Mouse (Mus musculus) right cerebral cortex, postnatal 14 days (tissue): ENCODE data around the gene D630039A03Rik.
A peak's percentile ranks its signal among the peaks of the same experiment; 100 is the strongest.
"Not testable (repeated sequence)": the region's sequence is repeated elsewhere in the genome, so short reads cannot be mapped to it uniquely, and the experiment has no call there.

Source experiments
- DNase-seq: peaks from one replicate; pipeline ENCODE4 v3.0.0; 2022

The D630039A03Rik gene

DNA sequence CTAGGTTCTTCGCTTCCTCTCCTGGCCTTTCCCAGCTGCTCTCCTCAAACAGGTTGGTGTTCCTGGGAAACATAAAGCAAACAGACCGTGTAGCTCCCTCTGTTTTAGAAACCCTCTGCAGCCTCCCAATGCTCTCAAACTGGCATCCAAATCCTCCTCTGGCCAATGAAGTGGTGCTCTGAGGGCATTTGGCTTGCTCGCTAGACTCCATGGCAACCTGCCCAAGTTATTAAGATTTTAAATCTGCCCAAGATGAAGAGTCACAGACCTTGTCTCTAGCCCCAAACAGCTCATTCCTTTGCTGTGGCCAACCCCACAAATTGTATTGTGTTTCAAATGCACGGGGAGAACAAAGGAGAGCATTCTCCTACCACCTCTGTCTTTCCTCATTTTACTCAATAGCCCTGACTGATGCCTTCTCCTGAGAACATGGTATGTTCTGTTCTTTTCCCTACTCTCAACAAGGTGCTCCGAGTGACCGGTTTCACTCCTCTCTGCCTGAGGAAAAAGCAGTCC lies 8.5 kb upstream of the D630039A03Rik start:
- DNase-seq = no peak

DNA sequence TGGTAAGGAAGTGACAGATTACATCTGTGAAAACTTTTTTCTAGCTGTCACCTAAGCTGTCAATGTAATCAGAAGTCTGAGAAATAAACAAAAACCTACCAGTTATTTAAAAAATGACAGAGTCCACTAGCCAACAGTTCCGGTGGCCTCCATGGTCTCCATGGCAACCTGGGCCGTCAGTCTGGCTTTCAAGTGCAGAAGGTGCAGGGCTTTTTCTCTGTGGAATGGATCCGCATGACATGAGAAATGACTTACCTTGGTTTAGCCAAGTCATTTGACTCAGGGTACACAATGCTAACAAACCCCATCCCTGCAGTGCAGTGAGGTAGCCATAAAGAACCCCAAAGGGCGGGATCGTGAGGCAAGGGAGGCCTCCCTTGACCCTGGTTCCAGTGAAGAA lies 6.1 kb upstream of the D630039A03Rik start:
- no peak for DNase-seq

DNA sequence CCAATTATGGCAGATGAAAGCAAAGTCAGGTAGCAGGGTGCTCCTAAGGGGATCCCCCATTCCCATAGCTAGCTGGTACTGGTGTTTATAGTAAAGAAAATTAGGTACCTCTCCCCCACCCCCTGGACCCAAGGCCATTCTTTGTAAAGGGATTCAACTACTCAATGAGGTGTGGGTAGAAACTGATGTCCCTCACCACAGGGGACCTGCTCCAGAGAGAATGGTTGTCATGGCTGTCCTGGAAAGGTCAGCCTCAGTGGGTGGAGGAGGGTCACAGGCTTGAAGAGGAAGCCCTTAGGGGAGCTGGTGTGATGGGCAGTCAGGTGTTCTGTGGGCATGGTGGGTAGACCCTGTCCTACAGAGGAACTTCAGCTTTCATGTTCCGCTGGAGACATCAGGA lies 4.4 kb upstream of the D630039A03Rik start:
- no peak for DNase-seq

DNA sequence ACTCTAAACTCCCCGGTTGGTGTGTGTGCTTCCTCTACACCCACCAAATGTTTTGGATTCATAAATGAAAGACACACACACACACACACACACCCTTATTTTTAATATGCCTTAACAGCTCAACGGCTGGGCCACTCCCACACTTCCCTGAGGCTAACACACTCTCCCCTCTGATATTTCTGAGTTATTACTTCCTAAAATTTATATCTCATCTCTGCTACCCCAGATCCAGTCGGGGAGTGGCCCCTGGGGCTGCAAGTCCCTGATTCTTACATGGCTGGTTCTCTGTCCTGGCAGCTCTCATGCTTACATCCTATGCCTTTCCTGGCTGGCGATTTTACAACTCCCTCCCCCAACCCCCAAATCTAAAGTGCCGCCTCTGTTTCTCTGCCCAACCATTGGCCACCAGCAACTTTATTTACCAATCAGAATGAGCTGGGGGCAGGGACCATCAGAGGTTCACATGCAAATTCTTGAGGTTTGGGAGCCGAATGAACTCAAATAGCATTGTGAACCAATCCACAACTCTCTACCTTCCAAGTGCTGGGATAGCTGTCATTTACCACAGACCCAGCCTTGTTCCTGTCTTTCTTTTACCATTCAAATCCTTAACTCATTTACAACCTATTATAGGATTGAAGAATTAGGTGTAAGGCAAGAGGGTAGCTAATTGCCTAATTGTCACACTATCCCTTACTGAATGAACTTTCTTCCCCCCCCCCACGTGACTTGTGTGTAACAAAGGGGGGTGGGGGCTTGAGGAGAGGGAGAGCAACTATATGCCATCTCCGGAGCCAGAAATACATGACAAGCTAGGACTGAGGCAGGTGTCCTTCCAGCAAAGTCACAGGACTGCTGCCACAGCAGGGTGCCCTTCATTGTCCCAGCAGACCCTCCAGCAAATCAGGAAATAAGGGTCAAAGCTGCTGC lies 3.7 kb upstream of the D630039A03Rik start:
- no peak for DNase-seq

DNA sequence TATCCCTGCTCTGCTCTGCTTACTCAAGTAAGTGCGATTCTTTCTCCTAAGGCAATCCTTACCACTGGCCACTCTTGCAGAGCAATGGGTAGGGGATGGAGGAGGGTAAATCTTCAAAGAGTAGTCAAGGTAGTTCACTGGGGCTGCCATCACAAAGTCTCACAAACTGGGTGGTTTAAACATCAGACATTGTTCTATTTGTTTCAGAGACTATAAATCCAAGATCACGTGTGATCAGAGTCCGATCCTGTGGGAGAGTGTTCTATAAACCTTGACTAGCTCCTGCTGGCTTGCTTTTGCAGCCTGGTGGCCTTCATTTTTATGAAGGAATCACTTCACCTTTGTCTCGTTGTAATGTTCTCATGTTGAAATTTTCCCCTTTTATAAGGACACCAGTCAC lies 614 bp upstream of the D630039A03Rik start:
- DNase-seq = no peak

DNA sequence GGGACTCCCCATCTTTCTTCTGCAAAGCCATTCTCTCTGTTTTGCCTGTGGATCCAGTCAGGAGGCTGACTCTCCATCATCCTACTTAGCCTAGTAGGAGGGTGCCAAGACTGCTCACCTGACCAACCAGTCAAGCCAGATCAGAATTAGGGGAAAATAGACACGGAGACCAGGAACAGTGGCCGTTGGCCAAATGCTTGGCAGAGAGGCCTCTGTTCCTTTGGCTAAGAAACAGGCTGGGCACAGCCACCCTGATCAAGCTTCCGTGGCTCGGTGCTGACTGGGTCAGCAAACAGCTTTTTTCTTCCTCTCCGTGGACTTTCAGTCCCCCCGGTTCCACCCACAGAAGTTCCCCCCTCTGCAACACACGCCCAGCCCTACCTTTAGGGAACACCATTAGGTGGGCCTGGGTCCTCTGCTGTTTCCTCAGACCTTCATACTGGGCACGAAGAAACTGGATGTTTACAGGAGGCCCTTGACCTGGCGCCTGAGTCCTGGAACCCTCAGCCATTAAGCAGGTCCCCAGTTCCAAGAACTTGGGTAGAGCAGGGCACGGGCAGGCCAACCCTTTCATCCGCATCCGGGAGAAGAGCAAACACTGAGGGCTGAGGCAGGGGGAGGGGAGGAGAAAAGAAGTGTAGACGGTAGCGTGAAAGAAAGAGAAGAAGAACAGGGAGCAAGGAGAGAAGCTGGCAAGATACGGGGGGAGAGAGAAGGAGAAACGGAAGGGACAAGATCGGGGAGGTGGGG lies 706 bp downstream of the D630039A03Rik start:
- no peak for DNase-seq

DNA sequence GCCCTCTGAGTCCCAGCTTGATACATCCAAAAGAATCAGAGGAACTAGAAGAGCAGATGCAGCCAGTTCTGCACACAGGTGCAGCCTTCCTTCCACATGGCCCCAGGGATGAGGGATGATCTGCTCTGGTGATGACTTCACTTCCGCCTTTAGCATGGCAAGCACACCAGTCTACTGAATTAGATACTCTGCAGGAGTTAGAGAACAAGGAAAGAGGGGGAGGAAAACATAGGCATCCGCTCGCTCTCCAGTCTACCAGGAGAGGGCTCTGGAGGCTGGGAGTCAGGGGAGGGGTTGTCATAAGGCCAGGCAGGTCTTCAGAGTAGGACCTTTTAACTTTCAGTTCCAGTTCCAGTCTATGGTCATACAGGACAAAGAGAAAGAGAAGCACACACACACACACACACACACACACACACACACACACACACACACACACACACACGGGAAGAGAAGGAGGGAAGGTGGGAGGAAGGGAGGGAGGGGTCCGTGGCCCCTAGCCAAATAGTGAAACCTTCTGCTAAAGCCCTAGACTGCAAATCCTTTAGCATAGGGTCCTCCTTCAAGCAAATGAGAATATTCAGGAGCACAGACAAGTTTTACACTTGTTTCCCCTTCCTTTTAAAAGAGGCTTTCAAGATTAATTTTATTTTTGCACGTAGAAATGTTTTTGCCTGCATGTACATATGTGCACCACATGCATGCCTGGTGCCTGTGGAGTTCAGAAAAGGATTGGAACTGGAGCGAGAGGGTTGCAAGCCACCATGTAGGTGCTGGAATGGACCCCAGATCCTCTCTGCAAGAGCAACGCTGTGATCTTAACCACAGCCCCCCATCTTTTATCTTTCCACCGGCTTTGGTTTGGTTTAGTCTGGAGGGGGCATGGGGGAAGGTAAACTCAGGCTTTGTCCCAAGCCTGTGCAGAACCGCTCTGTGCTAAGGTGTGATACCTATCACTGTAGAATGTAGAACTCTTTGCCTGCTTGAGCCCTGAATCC lies 1.6 kb downstream of the D630039A03Rik start:
- no peak for DNase-seq

DNA sequence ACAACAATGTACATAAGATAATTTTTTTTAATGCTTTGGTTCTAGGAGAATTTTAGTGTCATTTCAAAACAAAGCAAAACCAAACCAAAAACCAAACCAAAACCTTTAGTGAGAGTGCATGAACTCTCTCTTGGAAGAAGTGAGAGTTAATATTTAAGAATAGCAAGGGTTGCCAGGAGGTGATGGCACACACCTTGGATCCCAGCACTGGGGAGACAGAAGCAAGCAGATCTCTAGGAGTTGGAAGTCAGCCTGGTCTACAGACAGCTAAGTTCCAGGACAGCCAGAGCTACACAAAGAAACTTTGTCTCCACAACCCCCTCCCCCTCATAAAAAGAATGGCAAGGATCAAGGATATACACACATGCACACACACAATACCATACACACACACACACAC lies 3.1 kb downstream of the D630039A03Rik start:
- no peak for DNase-seq

DNA sequence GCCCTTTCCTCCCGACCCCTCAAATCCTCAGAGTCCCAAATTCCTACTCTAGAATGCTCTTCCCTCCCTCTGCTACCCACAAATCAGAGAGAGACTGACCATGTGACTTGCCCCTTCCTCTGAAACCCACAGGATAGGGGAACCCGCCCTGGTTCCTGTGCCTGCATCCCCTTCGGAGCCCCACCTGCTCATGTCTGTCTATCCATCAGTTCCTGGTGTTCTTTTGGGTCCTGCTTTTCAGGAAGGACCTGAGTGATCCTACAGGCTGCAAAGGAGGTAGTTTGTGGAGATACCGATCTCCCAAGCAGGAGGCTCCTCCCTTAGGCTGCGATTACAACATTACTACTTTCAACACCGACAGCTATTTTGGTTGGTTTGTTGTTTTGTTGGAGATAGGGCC lies 7.2 kb downstream of the D630039A03Rik start:
- DNase-seq = no peak

DNA sequence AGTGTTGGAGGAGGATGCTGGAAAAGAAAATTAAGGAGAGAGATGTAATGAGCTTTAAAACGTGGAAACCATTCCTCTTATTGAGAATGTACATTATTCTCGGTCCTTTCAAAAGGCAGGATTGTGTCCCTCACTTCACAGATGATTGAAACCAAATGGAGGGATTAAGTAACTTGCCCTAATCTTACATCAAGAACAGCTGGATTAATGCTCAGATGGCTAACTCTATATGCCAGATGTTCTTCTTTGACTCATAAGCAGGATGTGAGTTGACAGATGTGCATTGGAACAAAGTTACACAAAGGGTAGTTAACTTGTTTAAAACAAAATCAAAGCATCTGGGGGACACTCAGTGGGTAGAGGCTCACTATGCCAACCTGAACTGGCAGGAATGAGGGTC lies 9.4 kb downstream of the D630039A03Rik start:
- DNase-seq = no peak

DNA sequence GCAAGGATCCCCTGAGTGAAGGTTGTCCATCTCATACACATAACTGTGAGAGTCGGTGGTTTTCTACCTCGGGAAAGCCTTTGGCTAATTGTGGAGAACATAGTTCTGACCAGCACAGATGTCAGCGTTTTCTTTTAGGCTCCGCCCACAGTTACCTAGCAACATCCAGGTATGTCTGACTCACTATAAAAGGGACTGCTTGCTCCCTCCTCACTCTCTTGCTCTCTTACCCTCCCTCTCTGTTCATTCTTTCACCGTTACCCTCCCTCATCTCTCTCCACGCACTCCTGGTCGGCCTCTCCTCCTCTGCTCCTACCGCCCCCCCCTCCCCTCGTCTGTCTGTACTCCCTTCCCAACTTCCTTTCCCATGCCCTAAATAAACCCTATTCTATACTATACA lies 11.5 kb downstream of the D630039A03Rik start:
- no peak for DNase-seq

DNA sequence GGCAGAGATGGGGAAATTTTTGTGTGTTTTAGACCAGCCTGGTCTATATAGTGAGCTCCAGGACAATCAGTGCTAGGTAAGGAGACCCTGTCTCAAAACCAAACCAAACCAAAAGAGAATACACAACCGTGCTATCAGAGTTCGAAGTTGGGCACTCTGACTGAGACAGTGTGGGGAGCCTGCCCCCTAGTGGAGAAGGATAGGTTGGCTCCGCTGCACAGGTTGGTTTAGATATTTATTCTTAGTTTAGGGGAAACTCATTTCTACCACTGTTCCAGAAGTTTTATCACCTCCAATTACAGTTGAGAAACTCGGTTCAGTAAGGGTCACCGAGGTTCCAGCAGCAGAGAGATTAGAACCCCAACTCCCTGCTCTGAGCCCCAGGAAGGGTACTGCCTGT lies 11.9 kb downstream of the D630039A03Rik start:
- peak; percentile 69 for DNase-seq

DNA sequence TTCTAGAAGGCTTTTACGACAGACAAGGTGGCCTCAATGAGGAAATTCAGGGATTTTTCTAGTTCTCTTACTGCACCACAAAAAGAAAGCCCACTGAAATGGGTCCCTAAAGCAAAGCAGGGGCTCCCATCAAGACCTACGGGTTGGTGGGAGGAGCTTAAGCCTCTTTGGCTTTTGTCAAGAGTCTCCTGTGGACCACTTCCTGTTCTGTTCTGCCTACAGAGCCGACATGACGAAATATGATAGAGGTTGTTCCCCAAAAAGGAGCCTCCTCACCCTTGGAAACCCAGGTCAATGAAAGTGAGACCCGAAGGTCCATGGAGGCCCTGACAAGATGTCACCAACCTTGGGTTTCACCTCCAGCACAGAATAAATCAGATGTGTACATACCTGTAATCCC lies 13.5 kb downstream of the D630039A03Rik start:
- no peak for DNase-seq

DNA sequence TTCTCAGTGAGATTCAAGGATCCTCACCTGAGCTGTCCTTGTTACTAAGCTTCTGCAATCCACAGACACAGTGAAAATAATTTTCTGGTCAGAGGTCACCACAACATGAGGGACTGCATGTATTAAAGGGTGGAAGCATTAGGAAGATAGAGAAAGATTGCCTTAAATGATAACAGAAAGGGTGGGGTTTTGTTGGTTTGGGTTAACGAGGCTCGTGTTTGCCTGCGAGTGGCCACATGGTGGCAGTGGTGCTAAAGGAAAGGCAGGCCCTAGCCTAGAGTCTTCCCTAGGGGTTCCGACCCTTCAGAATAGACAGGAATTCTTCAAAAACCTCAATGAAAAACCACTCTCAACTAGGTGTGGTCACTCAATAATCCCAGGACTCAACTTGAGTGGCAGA lies 14.9 kb downstream of the D630039A03Rik start:
- DNase-seq = peak; percentile 58

DNA sequence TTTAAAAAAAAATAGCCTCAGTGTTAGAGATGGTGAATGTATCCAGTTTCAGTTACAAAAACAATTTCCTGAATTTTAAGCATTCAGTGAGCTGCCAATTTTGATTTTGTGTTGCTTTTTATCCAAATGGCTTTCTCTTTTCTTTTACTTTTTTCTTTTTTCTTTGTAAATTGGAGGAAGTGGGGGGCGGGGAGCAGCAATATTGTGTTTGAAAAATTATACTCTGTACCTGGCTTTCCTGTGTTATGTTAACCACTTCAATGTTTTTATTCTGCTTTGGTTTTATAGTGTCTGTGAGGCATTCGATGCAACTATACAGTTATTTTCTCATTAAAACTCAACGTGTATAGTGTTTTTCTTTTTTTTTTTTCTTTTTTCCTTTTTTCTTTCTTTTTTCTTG lies 19.5 kb downstream of the D630039A03Rik start:
- DNase-seq = no peak

DNA sequence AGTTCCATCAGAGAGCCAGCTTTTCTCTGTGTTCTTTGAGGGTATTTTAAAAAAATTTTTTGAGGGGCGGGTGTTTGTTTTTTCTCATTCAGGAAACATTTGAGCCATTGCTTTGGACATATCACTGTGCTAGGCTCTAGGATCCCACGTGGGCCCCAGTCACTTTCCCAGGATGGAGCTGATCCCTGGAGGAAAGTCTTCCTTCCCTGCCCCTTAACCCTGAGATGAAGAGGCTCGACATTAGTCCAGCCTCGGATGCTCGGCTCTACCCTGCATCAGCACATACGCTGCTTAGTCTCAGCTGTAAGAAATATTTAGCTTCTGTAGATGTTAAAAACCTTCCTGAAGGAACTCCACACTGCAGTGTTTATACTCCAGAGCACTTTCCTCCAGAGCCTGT lies 20.2 kb downstream of the D630039A03Rik start:
- DNase-seq = no peak

DNA sequence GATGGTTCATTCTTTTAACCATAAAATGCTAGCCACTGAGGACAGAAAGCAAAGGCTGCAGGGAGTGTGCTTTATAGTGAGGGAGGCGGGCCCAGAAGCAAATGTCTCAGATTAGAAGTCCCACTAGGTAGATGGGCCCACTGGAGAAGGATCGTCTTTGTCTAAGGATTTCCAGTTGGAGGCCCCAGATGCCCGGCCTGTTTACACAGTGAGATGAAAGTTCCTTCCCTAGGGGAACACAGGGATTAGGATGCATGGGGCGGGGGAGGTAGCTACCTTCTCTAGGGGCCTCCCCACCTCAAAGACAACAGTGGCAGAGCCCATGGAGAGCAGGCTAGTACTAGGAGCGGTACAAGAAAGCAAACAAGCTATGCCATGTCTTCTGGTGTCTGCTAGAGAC lies 21.0 kb downstream of the D630039A03Rik start:
- DNase-seq = no peak

DNA sequence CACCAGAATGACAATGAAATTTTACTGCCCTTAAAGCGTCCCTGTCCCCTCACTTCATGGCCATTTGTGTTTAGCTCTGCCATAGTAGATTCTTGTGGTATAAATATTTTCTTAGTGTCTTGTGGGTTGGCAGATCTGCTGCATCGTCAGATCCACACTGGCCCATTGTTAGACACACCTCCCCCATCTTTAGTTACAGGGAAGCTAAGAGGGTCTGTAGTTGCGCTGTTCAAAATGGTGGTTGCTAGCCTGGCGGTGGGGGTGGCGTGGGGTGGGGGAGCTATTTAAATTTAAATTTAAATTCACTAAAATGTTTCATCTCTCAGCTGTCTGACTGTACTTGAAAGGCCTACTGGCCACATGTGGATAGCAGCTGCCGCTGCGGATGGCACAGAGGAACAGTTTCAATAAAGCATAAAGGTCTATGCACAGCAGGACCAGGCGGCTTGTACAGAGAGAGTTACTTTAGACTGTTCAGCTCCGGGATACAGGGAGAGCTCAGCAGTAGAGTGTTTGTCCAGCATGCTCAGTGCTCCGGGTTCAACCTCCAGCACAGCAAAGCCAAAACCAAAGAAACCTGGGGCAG lies 24.0 kb downstream of the D630039A03Rik start:
- no peak for DNase-seq

DNA sequence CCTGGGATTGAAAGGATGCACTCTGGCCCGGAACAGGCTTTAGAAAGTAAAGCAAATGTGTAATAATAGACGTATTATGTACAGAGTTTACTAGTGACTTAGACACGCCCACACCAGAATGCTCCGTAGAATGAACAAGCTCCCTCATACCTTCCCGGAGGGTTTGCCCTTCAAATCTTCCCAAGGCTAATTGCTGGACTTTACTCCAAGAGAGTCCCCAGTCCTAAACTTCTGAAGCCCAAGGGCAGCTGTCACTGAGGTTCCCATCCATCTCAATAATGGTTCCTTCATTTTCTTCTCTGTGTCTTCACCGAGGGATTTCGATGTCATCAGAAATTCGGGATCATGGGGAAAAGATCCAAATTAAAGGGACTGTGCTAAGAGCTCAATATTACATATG lies 26.3 kb downstream of the D630039A03Rik start:
- DNase-seq = no peak

DNA sequence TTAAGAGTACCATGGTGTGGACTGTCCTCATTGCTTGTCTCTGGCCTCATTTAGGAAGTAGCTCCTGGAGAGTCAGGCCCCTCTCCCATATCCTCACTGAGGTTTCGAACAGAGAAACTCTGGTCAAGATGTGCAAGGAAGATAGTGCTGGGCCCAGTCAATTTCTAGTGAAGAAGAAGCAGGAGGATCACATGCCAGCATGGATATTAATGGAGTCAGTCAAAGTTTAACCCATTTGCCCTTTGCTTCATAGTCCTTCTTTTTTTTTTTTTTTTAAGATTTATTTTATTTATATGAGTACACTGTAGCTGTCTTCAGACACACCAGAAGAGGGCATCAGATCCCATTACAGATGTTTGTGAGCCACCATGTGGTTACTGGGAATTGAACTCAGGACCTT lies 27.1 kb downstream of the D630039A03Rik start:
- DNase-seq = not testable (repeated sequence)

DNA sequence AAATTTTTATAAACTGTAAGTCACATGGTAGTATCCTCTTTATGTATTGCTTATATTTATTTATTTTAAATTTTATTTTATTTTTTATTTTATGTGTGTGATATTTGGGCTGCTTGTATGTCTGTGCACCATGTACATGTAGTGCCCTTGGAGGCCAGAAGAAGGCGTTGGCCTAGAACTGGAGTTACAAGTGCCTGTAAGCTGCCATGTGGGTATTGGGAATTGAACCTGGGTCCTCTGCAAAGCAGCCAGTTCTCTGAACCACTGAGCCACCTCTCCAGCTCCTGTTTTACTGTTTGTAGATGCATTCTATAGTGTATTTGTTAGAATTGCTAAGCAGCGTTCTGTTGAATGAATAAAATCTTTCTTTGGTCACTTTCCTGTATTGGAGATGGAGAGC lies 27.9 kb downstream of the D630039A03Rik start:
- DNase-seq = no peak

DNA sequence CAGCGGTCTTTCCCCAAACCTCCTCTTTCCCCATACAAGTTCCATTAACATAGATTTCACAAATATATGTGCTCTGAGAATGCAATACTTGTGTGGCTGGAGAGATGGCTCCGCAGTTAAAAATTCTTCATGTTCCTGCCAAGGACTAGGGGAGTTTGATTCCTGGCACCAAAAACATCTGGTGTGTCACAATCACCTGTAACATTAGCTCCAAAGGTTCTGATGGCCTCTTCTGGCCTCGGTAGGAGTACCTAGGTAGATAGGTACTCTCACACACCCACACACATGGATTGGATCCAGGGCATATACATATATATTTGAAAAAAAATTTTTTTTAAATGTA lies 29.2 kb downstream of the D630039A03Rik start:
- DNase-seq = no peak
